Mouse (Mus musculus) C2C12 (cell line): ENCODE measurements at regions not wholly inside any gene's neighbourhood (a gene's known extent, or its start where the extent isn't known, plus 50 kb on each side); places are given as distances from the start of the nearest gene placed in this dataset.

Experiments
- CEBPB ChIP-seq: IDR thresholded peaks from one replicate; pipeline ENCODE4 v1.6.1; 2011; ENCODE audit warnings: low read depth, mild to moderate bottlenecking, control low read depth, moderate library complexity
- CTCF ChIP-seq: IDR thresholded peaks from one replicate; pipeline ENCODE4 v1.5.1; 2011; ENCODE audit not compliant: control insufficient read depth, insufficient read depth, insufficient read length
- FOSL1 ChIP-seq: IDR thresholded peaks from one replicate; pipeline ENCODE4 v1.8.0; 2011; ENCODE audit warnings: mild to moderate bottlenecking, low read length; ENCODE audit not compliant: poor library complexity, insufficient read depth, severe bottlenecking
- MYOD1 ChIP-seq: IDR thresholded peaks from one replicate; pipeline ENCODE4 v1.6.1; 2011; ENCODE audit warnings: low read depth; ENCODE audit not compliant: control insufficient read depth, insufficient read length
- USF1 ChIP-seq: IDR thresholded peaks from one replicate; pipeline ENCODE4 v1.6.1; 2011; ENCODE audit warnings: low read depth, mild to moderate bottlenecking, control low read depth, moderate library complexity

DNA sequence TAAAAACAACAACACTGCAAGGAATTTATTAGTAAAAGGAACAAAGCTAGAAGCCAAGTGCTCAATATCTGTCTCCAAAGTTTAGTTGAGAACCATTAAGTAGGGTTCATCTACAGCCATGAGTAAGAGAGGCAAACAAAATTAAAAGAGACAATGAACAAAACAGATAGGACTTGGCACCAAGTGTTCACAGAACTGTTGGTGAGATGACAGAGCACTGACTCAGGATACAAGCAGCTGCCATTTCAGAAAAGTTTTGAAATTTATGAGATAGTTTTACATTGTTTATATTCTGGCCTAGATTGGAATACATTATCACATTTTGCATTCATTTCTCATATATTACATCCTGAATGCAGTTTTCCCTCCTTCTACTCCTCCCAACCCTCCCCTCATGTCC is 60.4 kb upstream of the Mbnl1 start:
- TF ChIP-seq MYOD1, result peak; percentile 26
- no peak for TF ChIP-seq CTCF
- no peak for TF ChIP-seq USF1
- no peak for TF ChIP-seq FOSL1
- TF ChIP-seq CEBPB, result no peak
